Mouse (Mus musculus) bone marrow, adult 2 months (tissue): ENCODE data around the gene Tvp23a. TPM values are rescaled to one million over a fixed set of nuclear protein-coding genes. Genes with fewer than 3 reads are reported as not detected.
A peak's percentile ranks its signal among the peaks of the same experiment; 100 is the strongest.

Source experiments
- H3K27ac ChIP-seq: fragments of 200-500 bp; 2 replicates; pipeline ENCODE4 v1.5.1; 2012; ENCODE audit warnings: low read depth, mild to moderate bottlenecking, control low read depth, inconsistent platforms, low read length; ENCODE audit not compliant: control insufficient read depth, poor library complexity, insufficient read depth
- H3K4me1 ChIP-seq: fragments of 200-500 bp; 2 replicates; pipeline ENCODE4 v1.6.1; 2011; ENCODE audit warnings: low read length; ENCODE audit not compliant: control insufficient read depth, insufficient read depth
- H3K4me3 ChIP-seq: fragments of 200-500 bp; replicated peaks from 2 replicates; pipeline ENCODE3; 2011; ENCODE audit warnings: mild to moderate bottlenecking, low read depth, low read length, control low read depth; ENCODE audit not compliant: control insufficient read depth
- CTCF ChIP-seq: fragments of 200-500 bp; IDR thresholded peaks from 2 replicates; pipeline ENCODE4 v1.5.1; 2011; ENCODE audit warnings: low read length, control low read depth; ENCODE audit not compliant: control insufficient read depth, insufficient read depth
- POLR2A ChIP-seq: fragments of 200-500 bp; IDR thresholded peaks from 2 replicates; pipeline ENCODE4 v1.6.1; 2011; ENCODE audit warnings: low read depth, mild to moderate bottlenecking, control low read depth, low read length, borderline replicate concordance; ENCODE audit not compliant: control insufficient read depth
- WGBS: fragments of 180-500 bp; shearing (Covaris S2); methylation state at CpG from one replicate; pipeline ENCODE4 v1.1.7; 2018; 5-methylcytosine and 5-hydroxymethylcytosine counted together
- polyA plus RNA-seq: library from polyadenylated mRNA; stranded (reverse); fragments of >200 nt; gene quantifications from 2 replicates; pipeline ENCODE4 v1.2.4, GENCODE M21; 2011; ENCODE audit warnings: low replicate concordance; ENCODE audit not compliant: missing spikeins, insufficient read depth, insufficient read length

Gene Tvp23a
- 0.85 TPM in 1 of 2 replicates, not detected in the other for polyA plus RNA-seq

DNA sequence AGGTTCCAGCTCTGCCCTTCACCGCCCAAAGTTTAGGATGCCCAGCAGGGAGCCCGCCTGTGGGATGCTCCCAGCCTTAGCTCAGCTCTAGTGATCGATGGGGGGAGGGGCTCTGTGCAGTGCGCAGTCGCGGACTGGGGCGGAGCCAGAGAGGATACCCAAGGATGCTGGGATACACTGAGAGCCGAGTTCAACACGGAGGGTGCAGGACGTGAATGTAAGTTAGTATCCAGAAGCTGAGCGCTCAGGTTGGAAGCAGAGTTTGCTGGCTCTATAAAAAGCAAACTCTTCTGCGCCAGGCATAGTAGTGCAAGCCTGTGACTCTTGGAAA, at the start of gene Tvp23a:
Tvp23a (minus strand) TSS at position 99 of the 331 bp plus-strand sequence.
- H3K27ac ChIP-seq, result no peak within 1 kb of the TSS
- H3K4me1 ChIP-seq, result no peaks in the 10 kb centered on the region
- TF ChIP-seq CTCF, result no peak
- H3K4me3 ChIP-seq, result no peak within 1 kb of the TSS
- WGBS, result 73% methylated on average over 12 of the region's 12 CpGs

GRCm38 (mm10) chr16:10495824-10496298, 48.7 kb upstream of the Tvp23a start:
- Histone ChIP-seq H3K4me3 (no peak overlapping the region), H3K27ac (0 out of 2 replicates have a peak overlapping the region, but pooled peaks have one; percentile 4), H3K4me1 (peaks cover 1% of the 10 kb centered on the region; the same call in 1 of the 2 replicates)
- WGBS, result 32% methylated on average over 2 of the region's 2 CpGs
- TF ChIP-seq CTCF, result no peak
- no peak for TF ChIP-seq POLR2A

- 79% methylated on average over 3 of the region's 3 CpGs for WGBS
- no peak overlapping the region for H3K27ac ChIP-seq
- TF ChIP-seq POLR2A (no peak), CTCF (no peak)
- no peak overlapping the region for H3K4me3 ChIP-seq
- no peaks in the 10 kb centered on the region; the same call in none of the 2 replicates for H3K4me1 ChIP-seq
Measured at GRCm38 (mm10) chr16:10492587-10492986, 45.4 kb upstream of the Tvp23a start.

DNA sequence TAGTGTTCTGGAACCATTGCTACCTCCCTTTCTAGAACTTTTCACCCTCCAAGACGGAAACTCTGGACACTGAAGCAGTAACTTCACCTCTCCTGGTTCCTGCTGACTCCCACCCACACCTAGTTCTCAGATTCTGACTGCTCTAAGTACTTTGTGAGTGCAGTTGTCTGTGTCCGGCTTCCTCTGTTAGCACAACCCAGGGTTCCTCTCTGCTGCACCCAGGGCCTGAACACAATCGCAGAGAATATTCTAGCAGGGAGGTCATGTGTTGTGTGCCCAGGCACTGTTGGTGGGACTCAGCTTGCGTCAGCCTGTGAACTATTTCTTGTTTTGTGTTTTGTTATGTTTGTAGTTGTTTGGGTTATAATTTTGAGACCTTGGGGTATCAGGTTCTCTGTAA, 44.6 kb upstream of the Tvp23a start:
- WGBS, result 80% methylated on average over 4 of the region's 4 CpGs
- TF ChIP-seq POLR2A (no peak), CTCF (no peak)

GRCm38 (mm10) chr16:10490503-10491150, 43.5 kb upstream of the Tvp23a start:
- TF ChIP-seq CTCF, result no peak
- TF ChIP-seq POLR2A, result no peak
- Histone ChIP-seq H3K4me1 (no peaks in the 10 kb centered on the region; the same call in none of the 2 replicates), H3K27ac (no peak overlapping the region), H3K4me3 (no peak overlapping the region)
- WGBS, result 78% methylated on average over 18 of the region's 18 CpGs

More for the DNA sequence above, 44.6 kb upstream of the Tvp23a start:
- Histone ChIP-seq H3K27ac (no peak overlapping the region), H3K4me3 (no peak overlapping the region), H3K4me1 (no peaks in the 10 kb centered on the region; the same call in none of the 2 replicates)

- 22% methylated on average over 14 of the region's 14 CpGs for WGBS
- no peaks in the 10 kb centered on the region; the same call in none of the 2 replicates for H3K4me1 ChIP-seq
- H3K4me3 ChIP-seq, result peak overlapping the region; percentile 60
- TF ChIP-seq POLR2A (no peak), CTCF (no peak)
- no peak overlapping the region for H3K27ac ChIP-seq
Measured at GRCm38 (mm10) chr16:10489904-10490457, 42.8 kb upstream of the Tvp23a start.

GRCm38 (mm10) chr16:10489483-10489882, 42.3 kb upstream of the Tvp23a start:
- 7% methylated on average over 9 of the region's 9 CpGs for WGBS
- H3K4me1 ChIP-seq, result no peaks in the 10 kb centered on the region; the same call in none of the 2 replicates
- H3K4me3 ChIP-seq, result peak overlapping the region; percentile 60
- no peak overlapping the region for H3K27ac ChIP-seq
- TF ChIP-seq CTCF (no peak), POLR2A (no peak)

DNA sequence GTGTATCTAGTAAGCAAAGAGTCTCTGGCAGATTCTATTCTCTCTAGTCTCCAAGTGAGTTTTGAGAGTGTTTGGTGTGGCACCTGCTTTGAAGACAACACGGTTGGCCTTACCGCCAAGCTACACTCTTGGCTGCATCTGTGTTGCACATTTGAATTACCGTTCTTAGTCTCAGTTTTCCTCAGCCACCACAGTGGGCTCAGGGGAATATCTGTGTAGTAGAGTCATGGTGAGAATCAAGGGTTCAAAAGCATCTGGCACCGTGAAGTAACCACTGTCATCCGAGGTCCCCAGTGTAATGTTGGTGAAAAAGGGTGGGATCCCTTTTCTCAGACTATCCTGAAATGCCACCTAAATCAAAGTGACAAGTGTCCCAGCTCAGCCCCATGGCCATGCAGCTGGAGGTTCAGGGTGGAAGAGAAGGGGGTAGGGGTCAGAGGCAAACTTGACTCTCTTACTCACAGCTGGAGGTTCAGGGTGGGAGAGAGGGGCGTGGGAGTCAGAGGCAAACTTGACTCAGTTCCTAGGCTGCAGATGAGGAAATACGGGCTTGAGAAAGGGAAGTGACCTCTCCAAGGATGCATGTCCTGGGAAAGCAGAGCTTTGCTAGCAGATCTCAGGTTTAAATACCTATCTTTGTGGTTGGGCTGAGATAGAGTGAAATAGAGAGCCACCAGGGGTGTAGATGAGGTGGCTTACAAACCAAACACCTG, 41.8 kb upstream of the Tvp23a start:
- TF ChIP-seq CTCF (no peak), POLR2A (no peak)
- no peaks in the 10 kb centered on the region; the same call in none of the 2 replicates for H3K4me1 ChIP-seq
- H3K4me3 ChIP-seq, result peak overlapping the region; percentile 70
- H3K27ac ChIP-seq, result peak overlapping the region; percentile 61; the same call in 1 of the 2 replicates
- 57% methylated on average over 7 of the region's 7 CpGs for WGBS
